Mouse (Mus musculus): ENCODE data around the gene Nono. TPM values are rescaled to one million over a fixed set of nuclear protein-coding genes. Genes with fewer than 3 reads are reported as not detected.

Nono gene
- polyA plus RNA-seq, 1 experiment from 2014 or later = 256 TPM

DNA sequence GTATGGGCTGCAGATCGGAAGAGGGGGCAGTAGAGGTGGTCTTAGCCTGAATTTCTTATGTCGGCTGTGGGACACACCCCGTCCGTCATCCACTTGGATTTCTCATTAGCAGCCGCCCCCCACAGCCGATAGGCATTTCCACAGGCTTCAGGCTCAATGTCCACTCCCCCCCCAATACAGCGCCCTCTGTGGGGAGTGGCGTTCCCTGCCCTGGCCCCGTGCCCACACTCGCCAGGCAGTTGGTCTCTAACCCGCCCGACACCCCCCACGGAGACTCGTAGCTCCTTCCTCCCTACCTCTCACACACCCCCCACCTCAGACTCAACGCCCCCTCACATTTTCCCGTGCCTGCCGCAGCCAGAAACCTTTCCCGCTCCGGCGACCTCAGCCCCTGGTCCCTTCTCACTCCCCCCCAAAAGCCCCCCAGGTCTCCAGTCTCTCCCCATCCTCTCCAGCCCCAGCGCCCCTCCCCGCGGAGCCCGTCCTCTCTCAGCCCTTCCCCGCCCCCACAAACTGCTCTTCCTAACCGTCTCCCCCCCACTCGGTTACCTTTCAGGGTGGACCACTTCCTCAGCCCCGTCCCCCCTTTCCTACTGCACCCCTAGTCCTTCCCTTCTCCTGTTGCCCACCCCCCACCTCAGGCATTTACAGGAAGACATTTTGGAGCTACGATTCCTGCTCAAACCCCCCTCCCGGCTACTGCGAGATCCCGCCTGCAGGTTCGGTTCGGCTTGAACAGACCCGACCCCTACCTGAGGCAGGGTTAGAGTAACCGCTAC, 10.0 kb upstream of the Nono start:
- ATAC-seq (ENCODE audit: low FRiP score) = peak; percentile 34; the same call in 1 of the 2 replicates
- Histone ChIP-seq H3K4me1 (replicated peaks; ENCODE audit: control insufficient read depth, insufficient read depth, low read length) (no peaks in the 10 kb centered on the region; the same call in 1 of the 2 replicates), H3K27me3 (ENCODE audit: control insufficient read depth, insufficient read depth, low read length) (no peaks in the 10 kb centered on the region), H3K9me3 (ENCODE audit: control insufficient read depth, low read length) (no peaks in the 10 kb centered on the region), H3K9ac (peak overlapping the region; percentile 73), H3K4me3 (replicated peaks; ENCODE audit: low read length) (peak overlapping the region; percentile 55), H3K36me3 (replicated peaks; ENCODE audit: control insufficient read depth, insufficient read depth) (0 out of 2 replicates have a peak, but pooled peaks cover 10% of the 10 kb centered on the region), H3K27ac (peak overlapping the region; percentile 86), H3K4me2 (replicated peaks) (peak overlapping the region; percentile 60)
- WGBS = 24% methylated on average over 30 of the region's 36 CpGs
- DNase-seq (ENCODE audit: low spot score) = no peak

DNA sequence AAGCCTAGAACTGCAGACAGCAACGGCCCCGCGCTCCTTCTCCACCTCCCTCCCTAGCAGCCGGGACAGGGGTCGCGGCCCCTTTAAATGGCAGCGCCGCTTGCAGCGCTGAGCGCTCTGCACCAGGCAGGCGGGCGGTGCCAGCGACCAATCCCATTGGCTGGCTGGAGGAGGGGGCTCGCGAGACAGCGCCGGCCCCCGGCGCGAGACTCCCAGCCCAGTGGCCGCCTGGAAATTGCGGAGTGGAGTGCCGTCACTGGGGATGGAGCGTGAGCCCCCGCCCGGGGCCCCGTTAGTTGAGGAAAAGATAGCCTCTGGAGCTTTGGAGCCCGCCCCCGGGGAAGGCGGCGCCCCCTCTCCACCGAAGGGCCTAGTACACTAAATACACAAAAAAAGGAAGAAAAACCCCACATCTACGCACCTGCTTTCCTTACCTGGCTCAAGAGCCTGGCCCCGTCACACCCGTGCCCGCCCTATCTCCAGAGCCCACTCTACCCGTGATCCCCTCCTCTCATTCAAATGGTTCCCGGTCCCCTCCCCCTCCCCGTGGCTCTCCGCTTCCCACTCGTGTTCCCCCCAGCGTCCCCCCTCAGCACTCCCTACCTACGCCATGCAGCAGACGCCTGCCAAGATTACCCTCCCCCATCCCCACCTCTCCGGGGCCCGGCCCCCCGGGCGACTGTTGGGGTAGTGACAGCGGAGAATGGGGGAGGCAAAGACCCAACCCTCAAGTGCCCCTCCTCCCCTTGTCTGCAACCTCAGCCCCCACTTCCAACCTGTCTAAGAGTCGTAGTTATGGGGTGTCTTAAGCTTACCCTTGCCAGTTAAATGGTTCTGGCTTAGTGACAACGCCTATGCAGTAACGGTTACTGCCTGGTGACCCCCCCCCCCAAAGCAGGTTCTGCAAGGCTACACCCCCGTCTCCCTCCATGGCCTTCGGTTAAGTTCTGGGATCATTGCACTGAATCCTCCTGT, 9.1 kb upstream of the Nono start:
- Histone ChIP-seq H3K4me3 (replicated peaks; ENCODE audit: low read length) (peak overlapping the region; percentile 55), H3K27ac (peak overlapping the region; percentile 87), H3K4me2 (replicated peaks) (peak overlapping the region; percentile 60), H3K9me3 (ENCODE audit: control insufficient read depth, low read length) (no peaks in the 10 kb centered on the region), H3K36me3 (replicated peaks; ENCODE audit: control insufficient read depth, insufficient read depth) (0 out of 2 replicates have a peak, but pooled peaks cover 3% of the 10 kb centered on the region), H3K4me1 (replicated peaks; ENCODE audit: control insufficient read depth, insufficient read depth, low read length) (no peaks in the 10 kb centered on the region; the same call in 1 of the 2 replicates), H3K27me3 (ENCODE audit: control insufficient read depth, insufficient read depth, low read length) (no peaks in the 10 kb centered on the region), H3K9ac (peak overlapping the region; percentile 73)
- peak; percentile 79 for DNase-seq (ENCODE audit: low spot score)
- peak; percentile 95 for ATAC-seq (ENCODE audit: low FRiP score)
- WGBS = 19% methylated on average over 51 of the region's 54 CpGs

DNA sequence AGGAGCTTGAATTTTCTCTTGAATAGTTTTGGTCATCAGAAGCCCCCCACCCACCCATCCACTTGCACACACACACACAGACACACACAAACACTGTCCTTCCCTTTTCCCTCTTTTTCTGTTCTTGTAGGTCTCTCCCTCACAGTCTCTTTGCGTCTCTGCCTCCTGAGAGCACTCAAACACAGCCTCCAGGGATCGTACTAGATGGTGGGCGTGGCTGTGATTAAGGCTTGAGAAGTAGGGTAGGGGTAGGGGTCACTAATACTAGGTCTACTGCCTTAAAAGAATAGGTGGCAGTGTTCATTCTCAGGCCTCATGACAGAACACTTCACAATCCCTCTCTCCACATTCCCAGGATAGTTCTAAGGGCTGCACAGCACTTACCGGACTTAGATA, 8.4 kb upstream of the Nono start, which contains the start of gene Zmym3:
Gene Zmym3, minus strand, starts transcription at position 150 of the 396 bp plus-strand sequence.
- WGBS = 20% methylated on average over 4 of the region's 4 CpGs
- DNase-seq (ENCODE audit: low spot score) = no peak
- no peak for ATAC-seq (ENCODE audit: low FRiP score)
- Histone ChIP-seq H3K9ac (peak within 1 kb of the TSS; percentile 73), H3K4me2 (replicated peaks) (peak within 1 kb of the TSS; percentile 60), H3K4me3 (replicated peaks; ENCODE audit: low read length) (peak within 1 kb of the TSS; percentile 55), H3K27me3 (ENCODE audit: control insufficient read depth, insufficient read depth, low read length) (no peaks in the 10 kb centered on the region), H3K27ac (peak within 1 kb of the TSS; percentile 87), H3K36me3 (replicated peaks; ENCODE audit: control insufficient read depth, insufficient read depth) (0 out of 2 replicates have a peak, but pooled peaks cover 3% of the 10 kb centered on the region), H3K9me3 (ENCODE audit: control insufficient read depth, low read length) (no peaks in the 10 kb centered on the region), H3K4me1 (replicated peaks; ENCODE audit: control insufficient read depth, insufficient read depth, low read length) (no peaks in the 10 kb centered on the region; the same call in 1 of the 2 replicates)

DNA sequence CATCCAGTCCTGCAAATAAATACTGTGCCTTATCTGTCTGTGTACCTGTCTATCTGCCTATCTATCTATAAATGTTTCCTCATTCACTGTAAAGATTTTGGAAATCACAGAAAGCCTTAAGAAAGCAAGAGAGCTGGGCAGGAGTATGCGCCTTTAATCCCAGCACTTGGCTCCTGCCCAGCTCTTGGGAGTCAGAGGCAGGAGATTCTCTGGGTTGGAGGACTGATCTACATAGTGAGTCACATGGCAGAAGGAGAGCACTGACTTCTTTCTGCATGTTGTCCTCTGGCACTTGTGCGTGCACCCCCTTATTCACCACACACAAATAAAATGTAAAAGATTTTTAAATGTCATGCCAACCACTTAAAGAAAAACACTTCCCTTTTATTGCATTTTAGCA, 5.7 kb upstream of the Nono start:
- Histone ChIP-seq H3K9me3 (ENCODE audit: control insufficient read depth, low read length) (no peaks in the 10 kb centered on the region), H3K27ac (no peak overlapping the region), H3K36me3 (replicated peaks; ENCODE audit: control insufficient read depth, insufficient read depth) (no peaks in the 10 kb centered on the region), H3K9ac (no peak overlapping the region), H3K4me2 (replicated peaks) (no peak overlapping the region), H3K4me3 (replicated peaks; ENCODE audit: low read length) (no peak overlapping the region), H3K4me1 (replicated peaks; ENCODE audit: control insufficient read depth, insufficient read depth, low read length) (no peaks in the 10 kb centered on the region), H3K27me3 (ENCODE audit: control insufficient read depth, insufficient read depth, low read length) (no peaks in the 10 kb centered on the region)
- WGBS = 90% methylated on average over 2 of the region's 2 CpGs
- no peak for DNase-seq (ENCODE audit: low spot score)
- ATAC-seq (ENCODE audit: low FRiP score) = no peak

DNA sequence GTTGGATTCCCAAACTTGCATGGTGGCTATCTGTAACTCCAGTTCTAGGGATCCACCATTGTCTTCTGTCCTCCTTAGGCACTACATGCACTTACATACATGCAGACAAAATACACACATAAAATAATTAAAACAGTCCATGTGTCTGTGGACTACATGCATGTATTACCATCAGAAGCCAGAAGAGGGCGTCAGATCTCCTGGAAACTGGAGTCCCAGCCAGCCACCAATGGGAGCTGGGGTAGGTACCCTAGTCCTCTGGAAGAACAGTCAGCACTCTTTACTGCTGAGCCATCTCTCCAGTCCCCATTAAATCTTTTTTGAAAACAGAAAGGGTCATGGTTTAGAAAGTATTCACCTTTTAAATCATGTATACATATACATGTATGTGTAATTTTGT, 1.3 kb upstream of the Nono start:
- 0% methylated on average over 1 of the region's 1 CpGs for whole genome bisulfite sequencing
- no peak overlapping the region for H3K4me3 ChIP-seq (replicated peaks; ENCODE audit: low read length)
- no peak overlapping the region for H3K4me2 ChIP-seq (replicated peaks)
- H3K36me3 ChIP-seq (replicated peaks; ENCODE audit: control insufficient read depth, insufficient read depth) = peaks cover 10% of the 10 kb centered on the region
- no peaks in the 10 kb centered on the region for H3K9me3 ChIP-seq (ENCODE audit: control insufficient read depth, low read length)
- H3K27ac ChIP-seq = peak overlapping the region; percentile 90; the same call in 1 of the 2 replicates
- peaks cover 13% of the 10 kb centered on the region for H3K4me1 ChIP-seq (replicated peaks; ENCODE audit: control insufficient read depth, insufficient read depth, low read length)
- H3K9ac ChIP-seq = no peak overlapping the region
- ATAC-seq (ENCODE audit: low FRiP score) = no peak
- H3K27me3 ChIP-seq (ENCODE audit: control insufficient read depth, insufficient read depth, low read length) = no peaks in the 10 kb centered on the region
- no peak for DNase-seq (ENCODE audit: low spot score)

DNA sequence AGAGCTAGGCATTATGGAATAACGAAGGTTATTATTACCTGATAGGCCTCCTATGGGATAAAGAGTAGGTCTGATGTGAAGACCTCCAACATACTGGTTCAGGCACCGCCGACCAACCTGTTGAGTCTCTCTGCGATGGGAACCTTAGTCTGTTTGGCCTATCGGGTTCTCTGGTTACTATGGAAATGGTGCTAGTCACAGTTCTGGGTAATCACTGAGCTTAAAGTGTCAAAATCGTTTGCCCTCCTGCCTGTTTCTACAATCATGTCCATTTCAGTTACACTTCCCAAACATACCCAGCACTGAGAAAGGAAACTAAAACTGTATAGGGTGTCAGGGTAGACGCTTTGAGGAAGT, 355 bp upstream of the Nono start:
- Histone ChIP-seq H3K36me3 (replicated peaks; ENCODE audit: control insufficient read depth, insufficient read depth) (peaks cover 10% of the 10 kb centered on the region), H3K4me1 (replicated peaks; ENCODE audit: control insufficient read depth, insufficient read depth, low read length) (peaks cover 13% of the 10 kb centered on the region), H3K4me3 (replicated peaks; ENCODE audit: low read length) (peak overlapping the region; percentile 20), H3K9ac (peak overlapping the region; percentile 18), H3K27ac (peak overlapping the region; percentile 90), H3K9me3 (ENCODE audit: control insufficient read depth, low read length) (no peaks in the 10 kb centered on the region), H3K4me2 (replicated peaks) (peak overlapping the region; percentile 56), H3K27me3 (ENCODE audit: control insufficient read depth, insufficient read depth, low read length) (no peaks in the 10 kb centered on the region)
- WGBS = 37% methylated on average over 7 of the region's 7 CpGs
- ATAC-seq (ENCODE audit: low FRiP score) (0 out of 2 replicates have a peak, but pooled peaks have one; percentile 1), DNase-seq (ENCODE audit: low spot score) (no peak)

DNA sequence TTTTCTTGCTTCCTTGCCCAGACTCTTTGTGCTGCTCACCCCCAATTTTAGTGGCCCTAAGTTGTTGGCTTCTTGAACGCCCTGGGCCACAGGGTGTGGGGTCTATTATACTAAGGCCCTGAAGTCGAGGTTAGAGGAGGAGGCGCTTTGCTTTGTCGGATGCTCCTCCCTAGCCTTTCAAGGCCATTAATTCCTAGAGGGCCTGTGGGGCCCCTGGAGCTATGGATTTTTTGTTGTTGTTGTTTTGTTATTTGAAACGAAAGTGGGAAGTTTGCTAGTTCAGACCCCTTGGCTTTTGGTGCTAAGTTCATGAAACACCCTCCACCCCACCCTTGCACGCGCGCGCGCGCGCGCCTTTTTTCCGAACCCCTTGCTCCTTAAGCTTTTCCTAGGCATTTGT, 858 bp downstream of the Nono start:
- H3K4me1 ChIP-seq (replicated peaks; ENCODE audit: control insufficient read depth, insufficient read depth, low read length) = peaks cover 13% of the 10 kb centered on the region
- H3K4me2 ChIP-seq (replicated peaks) = peak overlapping the region; percentile 66
- 25% methylated on average over 14 of the region's 14 CpGs for WGBS
- ATAC-seq (ENCODE audit: low FRiP score) = peak; percentile 58
- peak overlapping the region; percentile 83 for H3K9ac ChIP-seq
- peaks cover 10% of the 10 kb centered on the region for H3K36me3 ChIP-seq (replicated peaks; ENCODE audit: control insufficient read depth, insufficient read depth)
- peak overlapping the region; percentile 95 for H3K27ac ChIP-seq
- peak; percentile 25 for DNase-seq (ENCODE audit: low spot score)
- no peaks in the 10 kb centered on the region for H3K27me3 ChIP-seq (ENCODE audit: control insufficient read depth, insufficient read depth, low read length)
- no peaks in the 10 kb centered on the region for H3K9me3 ChIP-seq (ENCODE audit: control insufficient read depth, low read length)
- peak overlapping the region; percentile 64 for H3K4me3 ChIP-seq (replicated peaks; ENCODE audit: low read length)

DNA sequence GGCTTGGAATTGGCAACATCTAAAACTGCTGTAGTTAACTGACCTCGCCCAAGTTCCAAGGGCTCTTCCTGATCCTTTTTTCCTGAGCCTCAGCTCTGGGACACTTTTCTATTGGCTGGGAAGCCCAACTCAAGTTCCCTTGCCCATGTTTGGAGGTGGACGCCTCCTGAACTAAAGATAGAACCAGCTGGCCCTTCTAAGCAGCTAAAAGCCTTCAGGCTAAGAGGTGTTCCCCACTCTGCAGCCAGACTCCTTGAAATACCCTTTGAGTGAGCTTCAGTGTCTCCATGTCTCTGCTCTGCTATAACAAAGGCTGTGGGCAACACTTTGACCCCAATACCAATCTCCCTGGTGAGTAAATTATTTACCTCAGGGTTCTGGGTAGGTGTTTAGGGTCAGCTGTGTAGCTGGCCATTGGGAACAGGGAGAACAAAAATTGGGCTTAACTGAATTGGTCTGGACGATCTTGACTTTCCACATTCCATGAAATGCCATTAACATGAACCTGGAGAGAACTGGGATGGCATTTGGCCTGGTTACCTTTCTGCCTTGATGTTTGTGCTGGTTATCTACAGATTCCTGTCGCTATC, 19.9 kb downstream of the Nono start, which contains the start of gene Itgb1bp2:
Gene Itgb1bp2, plus strand, starts transcription at position 203 of the 590 bp plus-strand sequence.
- DNase-seq (ENCODE audit: low spot score) (no peak), ATAC-seq (ENCODE audit: low FRiP score) (no peak)
- H3K9me3 ChIP-seq (ENCODE audit: control insufficient read depth, low read length) = no peaks in the 10 kb centered on the region
- no peak within 1 kb of the TSS for H3K4me3 ChIP-seq (replicated peaks; ENCODE audit: low read length)
- H3K4me2 ChIP-seq (replicated peaks) = no peak within 1 kb of the TSS
- H3K27me3 ChIP-seq (ENCODE audit: control insufficient read depth, insufficient read depth, low read length) = no peaks in the 10 kb centered on the region
- H3K4me1 ChIP-seq (replicated peaks; ENCODE audit: control insufficient read depth, insufficient read depth, low read length) = no peaks in the 10 kb centered on the region
- H3K36me3 ChIP-seq (replicated peaks; ENCODE audit: control insufficient read depth, insufficient read depth) = peaks cover 75% of the 10 kb centered on the region
- no peak within 1 kb of the TSS for H3K9ac ChIP-seq
- 81% methylated on average over 4 of the region's 4 CpGs for WGBS
- H3K27ac ChIP-seq = no peak within 1 kb of the TSS
